Mouse (Mus musculus): ENCODE measurements around the gene Tmem130. TPM values are rescaled to one million over a fixed set of nuclear protein-coding genes. Genes with fewer than 3 reads are reported as not detected.

Gene Tmem130
- polyA plus RNA-seq, 1 experiment from 2014 or later = 2.7 TPM

- no peak overlapping the region for H3K4me2 ChIP-seq (replicated peaks; ENCODE audit: low read depth, low read length)
- WGBS = 80% methylated on average over 3 of the region's 3 CpGs
- no peak overlapping the region for H3K27ac ChIP-seq (ENCODE audit: low read length)
- no peaks in the 10 kb centered on the region for H3K9me3 ChIP-seq (ENCODE audit: control insufficient read depth, low read depth, low read length)
- H3K4me1 ChIP-seq (ENCODE audit: control insufficient read depth, insufficient read depth, low read length) = no peaks in the 10 kb centered on the region
- no peaks in the 10 kb centered on the region for H3K36me3 ChIP-seq (ENCODE audit: control insufficient read depth, insufficient read depth, low read length)
- ATAC-seq (ENCODE audit: insufficient number of reproducible peaks, insufficient read depth, low FRiP score, low read depth) = no peak
- no peak overlapping the region for H3K9ac ChIP-seq (replicated peaks; ENCODE audit: low read depth, low read length)
- no peaks in the 10 kb centered on the region for H3K27me3 ChIP-seq (ENCODE audit: control insufficient read depth, insufficient read depth, low read length)
- no peak overlapping the region for H3K4me3 ChIP-seq (ENCODE audit: low read depth, low read length)
Measured at GRCm38 (mm10) chr5:144725554-144725953, 36.1 kb downstream of the Tmem130 start.

- H3K9me3 ChIP-seq (ENCODE audit: control insufficient read depth, low read depth, low read length) = no peaks in the 10 kb centered on the region
- no peak for ATAC-seq (ENCODE audit: insufficient number of reproducible peaks, insufficient read depth, low FRiP score, low read depth)
- no peak overlapping the region for H3K9ac ChIP-seq (replicated peaks; ENCODE audit: low read depth, low read length)
- 49% methylated on average over 2 of the region's 2 CpGs for WGBS
- no peak overlapping the region for H3K4me3 ChIP-seq (ENCODE audit: low read depth, low read length)
- H3K27me3 ChIP-seq (ENCODE audit: control insufficient read depth, insufficient read depth, low read length) = no peaks in the 10 kb centered on the region
- H3K4me2 ChIP-seq (replicated peaks; ENCODE audit: low read depth, low read length) = no peak overlapping the region
- no peaks in the 10 kb centered on the region for H3K36me3 ChIP-seq (ENCODE audit: control insufficient read depth, insufficient read depth, low read length)
- H3K4me1 ChIP-seq (ENCODE audit: control insufficient read depth, insufficient read depth, low read length) = no peaks in the 10 kb centered on the region
- no peak overlapping the region for H3K27ac ChIP-seq (ENCODE audit: low read length)
Measured at GRCm38 (mm10) chr5:144724926-144725325, 36.7 kb downstream of the Tmem130 start.

- H3K4me2 ChIP-seq (replicated peaks; ENCODE audit: low read depth, low read length) = no peak overlapping the region
- 76% methylated on average over 4 of the region's 4 CpGs for WGBS
- ATAC-seq (ENCODE audit: insufficient number of reproducible peaks, insufficient read depth, low FRiP score, low read depth) = no peak
- no peak overlapping the region for H3K4me3 ChIP-seq (ENCODE audit: low read depth, low read length)
- no peaks in the 10 kb centered on the region for H3K4me1 ChIP-seq (ENCODE audit: control insufficient read depth, insufficient read depth, low read length)
- no peaks in the 10 kb centered on the region for H3K27me3 ChIP-seq (ENCODE audit: control insufficient read depth, insufficient read depth, low read length)
- H3K9me3 ChIP-seq (ENCODE audit: control insufficient read depth, low read depth, low read length) = no peaks in the 10 kb centered on the region
- H3K9ac ChIP-seq (replicated peaks; ENCODE audit: low read depth, low read length) = no peak overlapping the region
- no peaks in the 10 kb centered on the region for H3K36me3 ChIP-seq (ENCODE audit: control insufficient read depth, insufficient read depth, low read length)
- no peak overlapping the region for H3K27ac ChIP-seq (ENCODE audit: low read length)
Measured at GRCm38 (mm10) chr5:144720281-144720680, 41.3 kb downstream of the Tmem130 start.

- no peak overlapping the region for H3K4me3 ChIP-seq (ENCODE audit: low read depth, low read length)
- ATAC-seq (ENCODE audit: insufficient number of reproducible peaks, insufficient read depth, low FRiP score, low read depth) = no peak
- H3K9ac ChIP-seq (replicated peaks; ENCODE audit: low read depth, low read length) = no peak overlapping the region
- H3K4me1 ChIP-seq (ENCODE audit: control insufficient read depth, insufficient read depth, low read length) = no peaks in the 10 kb centered on the region
- no peaks in the 10 kb centered on the region for H3K9me3 ChIP-seq (ENCODE audit: control insufficient read depth, low read depth, low read length)
- no peak overlapping the region for H3K4me2 ChIP-seq (replicated peaks; ENCODE audit: low read depth, low read length)
- H3K27ac ChIP-seq (ENCODE audit: low read length) = no peak overlapping the region
- 42% methylated on average over 6 of the region's 6 CpGs for WGBS
- H3K36me3 ChIP-seq (ENCODE audit: control insufficient read depth, insufficient read depth, low read length) = no peaks in the 10 kb centered on the region
- no peaks in the 10 kb centered on the region for H3K27me3 ChIP-seq (ENCODE audit: control insufficient read depth, insufficient read depth, low read length)
Measured at GRCm38 (mm10) chr5:144719781-144720180, 41.8 kb downstream of the Tmem130 start.

GRCm38 (mm10) chr5:144717186-144717585 is 44.4 kb downstream of the Tmem130 start:
- H3K4me1 ChIP-seq (ENCODE audit: control insufficient read depth, insufficient read depth, low read length) = no peaks in the 10 kb centered on the region
- H3K9me3 ChIP-seq (ENCODE audit: control insufficient read depth, low read depth, low read length) = no peaks in the 10 kb centered on the region
- WGBS = 66% methylated on average over 6 of the region's 6 CpGs
- H3K27ac ChIP-seq (ENCODE audit: low read length) = no peak overlapping the region
- ATAC-seq (ENCODE audit: insufficient number of reproducible peaks, insufficient read depth, low FRiP score, low read depth) = no peak
- no peak overlapping the region for H3K4me3 ChIP-seq (ENCODE audit: low read depth, low read length)
- H3K27me3 ChIP-seq (ENCODE audit: control insufficient read depth, insufficient read depth, low read length) = no peaks in the 10 kb centered on the region
- H3K4me2 ChIP-seq (replicated peaks; ENCODE audit: low read depth, low read length) = no peak overlapping the region
- no peak overlapping the region for H3K9ac ChIP-seq (replicated peaks; ENCODE audit: low read depth, low read length)
- H3K36me3 ChIP-seq (ENCODE audit: control insufficient read depth, insufficient read depth, low read length) = no peaks in the 10 kb centered on the region

- WGBS = 83% methylated on average over 10 of the region's 10 CpGs
- Histone ChIP-seq H3K9me3 (ENCODE audit: control insufficient read depth, low read depth, low read length) (no peaks in the 10 kb centered on the region), H3K27ac (ENCODE audit: low read length) (no peak overlapping the region), H3K36me3 (ENCODE audit: control insufficient read depth, insufficient read depth, low read length) (no peaks in the 10 kb centered on the region), H3K4me3 (ENCODE audit: low read depth, low read length) (no peak overlapping the region), H3K27me3 (ENCODE audit: control insufficient read depth, insufficient read depth, low read length) (no peaks in the 10 kb centered on the region), H3K9ac (replicated peaks; ENCODE audit: low read depth, low read length) (no peak overlapping the region), H3K4me1 (ENCODE audit: control insufficient read depth, insufficient read depth, low read length) (no peaks in the 10 kb centered on the region), H3K4me2 (replicated peaks; ENCODE audit: low read depth, low read length) (no peak overlapping the region)
- no peak for ATAC-seq (ENCODE audit: insufficient number of reproducible peaks, insufficient read depth, low FRiP score, low read depth)
Measured at GRCm38 (mm10) chr5:144713371-144713770, 48.2 kb downstream of the Tmem130 start.

GRCm38 (mm10) chr5:144707603-144708002 is 54.0 kb downstream of the Tmem130 start:
- Histone ChIP-seq H3K4me1 (ENCODE audit: control insufficient read depth, insufficient read depth, low read length) (no peaks in the 10 kb centered on the region), H3K9me3 (ENCODE audit: control insufficient read depth, low read depth, low read length) (no peaks in the 10 kb centered on the region), H3K4me2 (replicated peaks; ENCODE audit: low read depth, low read length) (no peak overlapping the region), H3K27me3 (ENCODE audit: control insufficient read depth, insufficient read depth, low read length) (no peaks in the 10 kb centered on the region), H3K36me3 (ENCODE audit: control insufficient read depth, insufficient read depth, low read length) (no peaks in the 10 kb centered on the region), H3K27ac (ENCODE audit: low read length) (no peak overlapping the region), H3K4me3 (ENCODE audit: low read depth, low read length) (no peak overlapping the region), H3K9ac (replicated peaks; ENCODE audit: low read depth, low read length) (no peak overlapping the region)
- 92% methylated on average over 6 of the region's 6 CpGs for WGBS
- ATAC-seq (ENCODE audit: insufficient number of reproducible peaks, insufficient read depth, low FRiP score, low read depth) = no peak

- H3K4me2 ChIP-seq (replicated peaks; ENCODE audit: low read depth, low read length) = no peak overlapping the region
- no peaks in the 10 kb centered on the region for H3K36me3 ChIP-seq (ENCODE audit: control insufficient read depth, insufficient read depth, low read length)
- H3K4me1 ChIP-seq (ENCODE audit: control insufficient read depth, insufficient read depth, low read length) = no peaks in the 10 kb centered on the region
- no peak overlapping the region for H3K9ac ChIP-seq (replicated peaks; ENCODE audit: low read depth, low read length)
- peak; percentile 58; the same call in 1 of the 2 replicates for ATAC-seq (ENCODE audit: insufficient number of reproducible peaks, insufficient read depth, low FRiP score, low read depth)
- peak overlapping the region; percentile 66; the same call in 1 of the 2 replicates for H3K27ac ChIP-seq (ENCODE audit: low read length)
- H3K4me3 ChIP-seq (ENCODE audit: low read depth, low read length) = no peak overlapping the region
- WGBS = 48% methylated on average over 20 of the region's 20 CpGs
- no peaks in the 10 kb centered on the region for H3K9me3 ChIP-seq (ENCODE audit: control insufficient read depth, low read depth, low read length)
- H3K27me3 ChIP-seq (ENCODE audit: control insufficient read depth, insufficient read depth, low read length) = no peaks in the 10 kb centered on the region
Measured at GRCm38 (mm10) chr5:144703464-144704368, 57.9 kb downstream of the Tmem130 start.

Data from stomach, embryonic 14.5 days (tissue).